Mouse (Mus musculus) kidney, embryonic 16.5 days (tissue): ENCODE measurements around the gene Gfap. TPM values are rescaled to one million over a fixed set of nuclear protein-coding genes. Genes with fewer than 3 reads are reported as not detected.

Experiments
- ATAC-seq: fragments of 200-750 bp; cut with Nextera tagmentation; 2 replicates; pipeline ENCODE4 v1.8.0; 2017; ENCODE audit warnings: moderate TSS enrichment; ENCODE audit not compliant: low FRiP score, low TSS enrichment
- H3K27ac ChIP-seq: fragments of 300-500 bp; sonication (generic); 2 replicates; pipeline ENCODE4 v1.5.1; 2014; ENCODE audit warnings: low read length
- H3K27me3 ChIP-seq: fragments of 300-500 bp; sonication (generic); 2 replicates; pipeline ENCODE4 v1.6.1; 2014; ENCODE audit warnings: low read length, control low read depth, mixed read lengths; ENCODE audit not compliant: insufficient read depth
- H3K36me3 ChIP-seq: fragments of 300-500 bp; sonication (generic); 2 replicates; pipeline ENCODE4 v1.6.1; 2014; ENCODE audit warnings: low read length, control low read depth, mixed read lengths; ENCODE audit not compliant: insufficient read depth
- H3K4me1 ChIP-seq: fragments of 300-500 bp; sonication (generic); 2 replicates; pipeline ENCODE4 v1.6.1; 2014; ENCODE audit warnings: low read length, control low read depth, mixed read lengths; ENCODE audit not compliant: insufficient read depth
- H3K4me2 ChIP-seq: fragments of 300-500 bp; sonication (generic); replicated peaks from 2 replicates; pipeline ENCODE4 v1.6.1; 2014; ENCODE audit warnings: low read depth, low read length
- H3K4me3 ChIP-seq: fragments of 300-500 bp; sonication (generic); 2 replicates; pipeline ENCODE4 v1.5.1; 2014; ENCODE audit warnings: mild to moderate bottlenecking, low read length
- H3K9ac ChIP-seq: fragments of 300-500 bp; sonication (generic); replicated peaks from 2 replicates; pipeline ENCODE4 v1.6.1; 2014; ENCODE audit warnings: low read length
- H3K9me3 ChIP-seq: fragments of 300-500 bp; sonication (generic); 2 replicates; pipeline ENCODE4 v1.6.1; 2016; ENCODE audit warnings: low read length, control low read depth
- WGBS: fragments of 180-500 bp; shearing (Covaris S2); extraction: QIAGEN DNeasy Blood & Tissue Kit; methylation state at CpG from one replicate; pipeline ENCODE4 v1.1.7; 2014; 5-methylcytosine and 5-hydroxymethylcytosine counted together
- polyA plus RNA-seq: library from polyadenylated mRNA; unstranded; fragments of >200 nt; fragmentation: Nextera tagmentation; extraction: Ambion mirVana; gene quantifications from 2 replicates; pipeline ENCODE4 v1.2.1, GENCODE M21; 2015

Gene Gfap
- polyA plus RNA-seq, 1 experiment from 2014 or later = 0.41 TPM

DNA sequence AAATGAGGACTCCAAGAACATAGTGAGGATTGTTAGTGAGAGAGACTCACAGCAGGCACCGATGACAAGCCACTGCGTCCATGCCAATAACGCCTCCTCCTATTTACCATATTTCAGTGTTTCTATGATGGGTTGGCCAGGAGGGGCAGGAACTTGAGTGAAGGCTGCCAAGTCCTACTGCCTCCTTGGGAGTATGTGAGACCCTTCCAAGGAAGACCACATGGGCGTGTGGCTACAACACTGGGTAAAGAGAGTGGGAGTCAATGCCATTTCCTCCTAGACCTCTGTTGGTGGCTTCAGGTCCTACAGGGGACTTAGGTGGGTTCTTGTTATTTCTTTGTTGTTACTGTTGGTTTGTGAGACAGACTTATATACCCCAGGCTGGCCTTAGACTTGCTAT is 487 bp upstream of the Gfap start:
- H3K4me3 ChIP-seq = no peak overlapping the region
- H3K4me2 ChIP-seq = no peak overlapping the region
- H3K9ac ChIP-seq = no peak overlapping the region
- WGBS = 58% methylated on average over 4 of the region's 4 CpGs
- peak; percentile 15; the same call in 1 of the 2 replicates for ATAC-seq
- H3K27ac ChIP-seq = no peak overlapping the region
- peaks cover 5% of the 10 kb centered on the region; the same call in 1 of the 2 replicates for H3K27me3 ChIP-seq
- peaks cover 10% of the 10 kb centered on the region for H3K36me3 ChIP-seq
- peaks cover 9% of the 10 kb centered on the region; the same call in 1 of the 2 replicates for H3K4me1 ChIP-seq
- H3K9me3 ChIP-seq = no peaks in the 10 kb centered on the region

DNA sequence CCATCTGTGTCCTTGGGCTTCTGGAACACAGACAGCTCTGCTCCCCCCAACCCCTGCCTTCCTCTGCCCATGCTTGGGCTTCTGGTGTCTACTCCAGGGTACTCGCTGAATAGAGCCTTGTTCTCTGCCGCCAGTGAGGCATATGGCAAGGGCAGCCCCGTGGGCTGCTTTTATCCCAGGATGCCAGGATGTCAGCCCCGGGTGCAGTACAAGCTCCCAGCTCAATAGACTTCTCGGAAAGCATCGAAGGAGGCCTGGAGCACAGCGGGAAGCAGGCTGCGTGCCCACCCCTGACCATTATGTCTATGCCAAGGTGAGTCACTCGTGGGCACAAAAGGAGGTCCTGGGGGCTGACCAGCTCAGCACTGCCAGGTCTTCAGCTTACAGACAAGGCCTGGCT is 2.3 kb downstream of the Gfap start:
- ATAC-seq = no peak
- no peak overlapping the region for H3K4me2 ChIP-seq
- no peaks in the 10 kb centered on the region for H3K36me3 ChIP-seq
- no peak overlapping the region for H3K27ac ChIP-seq
- H3K9me3 ChIP-seq = no peaks in the 10 kb centered on the region
- H3K4me1 ChIP-seq = 0 out of 2 replicates have a peak, but pooled peaks cover 6% of the 10 kb centered on the region
- H3K27me3 ChIP-seq = peaks cover 11% of the 10 kb centered on the region; the same call in 1 of the 2 replicates
- H3K4me3 ChIP-seq = no peak overlapping the region
- WGBS = 82% methylated on average over 9 of the region's 9 CpGs
- no peak overlapping the region for H3K9ac ChIP-seq

DNA sequence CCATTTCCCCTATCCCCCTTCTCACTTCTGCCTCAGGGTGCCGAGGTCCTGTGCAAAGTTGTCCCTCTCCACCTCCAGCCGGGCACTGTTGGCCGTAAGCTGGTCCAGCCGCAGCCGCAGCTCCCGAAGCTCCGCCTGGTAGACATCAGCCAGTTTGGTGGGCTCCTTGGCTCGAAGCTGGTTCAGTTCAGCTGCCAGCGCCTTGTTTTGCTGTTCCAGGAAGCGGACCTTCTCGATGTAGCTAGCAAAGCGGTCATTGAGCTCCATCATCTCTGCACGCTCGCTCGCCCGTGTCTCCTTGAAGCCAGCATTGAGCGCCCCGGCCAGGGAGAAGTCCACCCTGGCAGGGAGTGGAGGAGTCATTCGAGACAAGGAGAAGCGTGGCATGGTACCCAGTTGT is 4.1 kb downstream of the Gfap start:
- H3K27ac ChIP-seq = no peak overlapping the region
- no peak for ATAC-seq
- no peaks in the 10 kb centered on the region for H3K9me3 ChIP-seq
- H3K9ac ChIP-seq = no peak overlapping the region
- H3K4me2 ChIP-seq = no peak overlapping the region
- 56% methylated on average over 20 of the region's 20 CpGs for WGBS
- H3K36me3 ChIP-seq = no peaks in the 10 kb centered on the region
- no peak overlapping the region for H3K4me3 ChIP-seq
- H3K27me3 ChIP-seq = peaks cover 18% of the 10 kb centered on the region; the same call in 1 of the 2 replicates
- H3K4me1 ChIP-seq = 0 out of 2 replicates have a peak, but pooled peaks cover 6% of the 10 kb centered on the region

DNA sequence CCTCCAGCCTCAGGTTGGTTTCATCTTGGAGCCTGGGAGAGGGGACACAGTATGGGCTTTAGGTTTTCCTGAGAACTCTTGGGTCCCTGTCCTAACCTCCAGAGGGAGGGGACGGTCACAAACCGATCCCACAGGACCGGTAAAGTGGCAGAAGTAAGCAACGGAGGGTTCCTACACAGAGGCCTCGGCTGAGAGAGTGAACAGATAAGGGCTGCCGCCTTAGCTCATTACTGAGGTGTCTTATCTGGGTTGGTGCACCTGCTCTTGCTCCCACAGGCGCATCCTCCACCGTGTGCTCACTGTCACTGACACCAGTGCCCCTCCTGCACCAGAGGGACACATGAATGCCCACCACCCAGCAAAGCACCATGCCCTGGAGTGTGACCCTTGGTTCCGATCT is 4.9 kb downstream of the Gfap start:
- ATAC-seq = no peak
- H3K9me3 ChIP-seq = no peaks in the 10 kb centered on the region
- H3K36me3 ChIP-seq = no peaks in the 10 kb centered on the region
- no peak overlapping the region for H3K4me2 ChIP-seq
- H3K27ac ChIP-seq = no peak overlapping the region
- H3K4me3 ChIP-seq = no peak overlapping the region
- 74% methylated on average over 9 of the region's 9 CpGs for WGBS
- H3K9ac ChIP-seq = no peak overlapping the region
- H3K4me1 ChIP-seq = 0 out of 2 replicates have a peak, but pooled peaks cover 6% of the 10 kb centered on the region
- H3K27me3 ChIP-seq = peaks cover 19% of the 10 kb centered on the region; the same call in 1 of the 2 replicates

DNA sequence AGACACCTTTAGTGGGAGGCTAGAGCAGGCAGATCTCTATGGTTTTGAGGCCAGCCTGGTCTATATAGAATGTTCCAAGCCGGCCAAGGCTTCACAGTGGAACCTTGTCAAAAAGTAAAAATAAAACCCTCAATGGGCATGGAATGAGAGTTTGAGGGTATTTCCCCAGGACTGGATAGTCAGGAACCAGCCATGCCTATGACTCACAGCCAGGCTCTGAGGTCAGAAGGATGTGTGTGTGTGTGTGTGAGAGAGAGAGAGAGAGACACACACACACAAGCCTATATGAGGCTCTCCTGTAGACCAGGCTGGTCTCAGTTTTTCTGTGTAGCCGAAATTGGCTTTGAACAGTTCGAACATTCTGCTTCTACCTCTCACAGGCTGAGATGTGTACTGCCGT is 6.0 kb downstream of the Gfap start:
- Histone ChIP-seq H3K27ac (no peak overlapping the region), H3K36me3 (no peaks in the 10 kb centered on the region), H3K4me1 (0 out of 2 replicates have a peak, but pooled peaks cover 6% of the 10 kb centered on the region), H3K9ac (no peak overlapping the region), H3K9me3 (no peaks in the 10 kb centered on the region), H3K4me2 (no peak overlapping the region), H3K27me3 (peaks cover 19% of the 10 kb centered on the region; the same call in 1 of the 2 replicates), H3K4me3 (no peak overlapping the region)
- WGBS = 89% methylated on average over 4 of the region's 4 CpGs
- ATAC-seq = no peak

DNA sequence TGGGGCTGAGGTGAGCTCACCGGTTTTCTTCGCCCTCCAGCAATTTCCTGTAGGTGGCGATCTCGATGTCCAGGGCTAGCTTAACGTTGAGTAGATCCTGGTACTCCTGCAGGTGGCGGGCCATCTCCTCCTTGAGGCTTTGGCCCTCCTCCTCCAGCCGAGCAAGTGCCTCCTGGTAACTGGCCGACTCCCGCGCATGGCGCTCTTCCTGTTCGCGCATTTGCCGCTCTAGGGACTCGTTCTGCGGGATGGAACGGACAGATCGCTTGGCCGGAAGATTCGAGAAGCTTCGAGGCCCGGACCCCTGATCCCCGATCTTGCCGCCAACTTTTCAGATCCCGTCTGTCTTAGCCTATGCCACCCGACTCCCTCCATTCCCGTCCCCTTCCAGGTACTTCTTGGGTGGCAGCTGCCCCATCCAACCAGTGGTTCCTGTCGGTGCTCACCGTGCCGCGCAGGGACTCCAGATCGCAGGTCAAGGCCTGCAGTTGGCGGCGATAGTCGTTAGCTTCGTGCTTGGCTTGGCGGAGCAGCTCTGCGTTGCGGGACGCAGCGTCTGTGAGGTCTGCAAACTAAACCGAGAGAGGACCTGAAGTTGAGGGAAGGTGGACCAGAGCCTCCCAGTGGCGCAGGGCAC is 7.6 kb downstream of the Gfap start:
- Histone ChIP-seq H3K27me3 (peaks cover 19% of the 10 kb centered on the region; the same call in 1 of the 2 replicates), H3K4me1 (0 out of 2 replicates have a peak, but pooled peaks cover 6% of the 10 kb centered on the region), H3K9me3 (no peaks in the 10 kb centered on the region), H3K4me2 (peak overlapping the region; percentile 81), H3K27ac (no peak overlapping the region), H3K36me3 (no peaks in the 10 kb centered on the region), H3K9ac (peak overlapping the region; percentile 72), H3K4me3 (peak overlapping the region; percentile 47)
- 3% methylated on average over 43 of the region's 43 CpGs for WGBS
- ATAC-seq = peak; percentile 90

DNA sequence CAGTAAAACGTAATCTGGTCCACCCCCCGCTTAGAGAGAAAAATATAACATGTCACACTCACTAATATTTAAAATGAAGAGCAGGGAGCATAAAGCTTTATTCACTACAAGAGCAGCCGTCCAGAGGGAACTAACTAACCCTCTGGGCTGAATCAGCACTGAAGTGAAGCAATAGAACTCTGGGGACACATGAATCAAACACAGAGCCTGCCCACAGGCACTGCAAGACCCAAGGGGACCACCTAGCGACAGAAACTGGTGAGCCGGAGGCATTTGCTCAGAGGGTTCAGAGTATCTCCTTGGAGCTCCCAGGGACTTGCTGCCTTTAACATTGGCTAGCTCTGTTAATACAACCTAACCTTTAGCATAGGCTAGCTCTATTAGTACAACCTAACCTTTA is 10.6 kb downstream of the Gfap start:
- peaks cover 9% of the 10 kb centered on the region; the same call in 1 of the 2 replicates for H3K27me3 ChIP-seq
- H3K36me3 ChIP-seq = no peaks in the 10 kb centered on the region

DNA sequence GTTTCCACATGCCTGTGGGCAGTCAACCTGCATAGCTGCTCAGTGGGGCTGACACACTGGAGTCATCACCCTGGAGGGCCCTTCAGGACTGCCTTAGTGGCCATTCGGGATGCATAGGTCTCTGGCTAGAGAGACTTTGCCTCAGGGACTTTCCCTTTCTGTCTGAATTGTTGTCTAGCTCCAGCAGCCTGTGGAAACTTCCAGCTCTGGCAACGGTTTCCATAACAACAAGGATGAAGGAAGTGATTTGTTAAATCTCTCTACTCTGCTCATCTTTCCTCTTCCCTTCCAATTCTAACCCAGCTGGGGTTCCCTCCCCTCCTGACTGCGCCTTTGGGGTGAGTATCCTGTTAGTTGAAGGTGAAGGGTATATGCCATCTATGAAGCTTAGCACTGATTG is 12.6 kb downstream of the Gfap start:
- Histone ChIP-seq H3K9me3 (no peaks in the 10 kb centered on the region), H3K9ac (no peak overlapping the region), H3K27ac (no peak overlapping the region), H3K4me3 (no peak overlapping the region), H3K36me3 (no peaks in the 10 kb centered on the region), H3K4me2 (no peak overlapping the region), H3K27me3 (peaks cover 6% of the 10 kb centered on the region; the same call in 1 of the 2 replicates), H3K4me1 (no peaks in the 10 kb centered on the region)
- 62% methylated on average over 3 of the region's 3 CpGs for WGBS
- ATAC-seq = no peak

More for the DNA sequence above, 10.6 kb downstream of the Gfap start:
- no peak for ATAC-seq
- Histone ChIP-seq H3K4me1 (no peaks in the 10 kb centered on the region), H3K9me3 (no peaks in the 10 kb centered on the region), H3K27ac (no peak overlapping the region), H3K4me2 (no peak overlapping the region), H3K9ac (no peak overlapping the region), H3K4me3 (no peak overlapping the region)
- 60% methylated on average over 5 of the region's 5 CpGs for WGBS

DNA sequence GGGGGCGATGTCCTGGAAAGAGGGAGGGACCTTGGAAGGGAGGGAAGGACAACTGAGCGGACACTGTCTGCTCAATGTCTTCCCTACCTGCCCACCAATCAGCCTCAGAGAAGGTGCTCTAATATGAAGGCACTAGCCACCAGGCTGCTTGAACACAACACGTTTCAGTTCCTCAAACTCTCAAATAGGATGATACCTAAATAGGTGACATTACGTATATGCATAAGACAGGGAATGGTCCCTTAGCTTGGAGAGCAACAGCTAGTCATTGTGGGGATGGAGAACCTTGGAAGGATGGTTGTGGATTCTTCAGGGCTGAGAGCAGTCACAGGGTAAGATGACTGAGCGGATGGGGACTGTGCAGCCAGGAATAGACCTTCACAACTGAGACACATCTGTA is 13.3 kb downstream of the Gfap start:
- Histone ChIP-seq H3K4me2 (no peak overlapping the region), H3K4me1 (no peaks in the 10 kb centered on the region), H3K36me3 (no peaks in the 10 kb centered on the region), H3K27ac (no peak overlapping the region), H3K4me3 (no peak overlapping the region), H3K9ac (no peak overlapping the region), H3K27me3 (peaks cover 3% of the 10 kb centered on the region; the same call in 1 of the 2 replicates), H3K9me3 (no peaks in the 10 kb centered on the region)
- 84% methylated on average over 5 of the region's 5 CpGs for WGBS
- no peak for ATAC-seq

DNA sequence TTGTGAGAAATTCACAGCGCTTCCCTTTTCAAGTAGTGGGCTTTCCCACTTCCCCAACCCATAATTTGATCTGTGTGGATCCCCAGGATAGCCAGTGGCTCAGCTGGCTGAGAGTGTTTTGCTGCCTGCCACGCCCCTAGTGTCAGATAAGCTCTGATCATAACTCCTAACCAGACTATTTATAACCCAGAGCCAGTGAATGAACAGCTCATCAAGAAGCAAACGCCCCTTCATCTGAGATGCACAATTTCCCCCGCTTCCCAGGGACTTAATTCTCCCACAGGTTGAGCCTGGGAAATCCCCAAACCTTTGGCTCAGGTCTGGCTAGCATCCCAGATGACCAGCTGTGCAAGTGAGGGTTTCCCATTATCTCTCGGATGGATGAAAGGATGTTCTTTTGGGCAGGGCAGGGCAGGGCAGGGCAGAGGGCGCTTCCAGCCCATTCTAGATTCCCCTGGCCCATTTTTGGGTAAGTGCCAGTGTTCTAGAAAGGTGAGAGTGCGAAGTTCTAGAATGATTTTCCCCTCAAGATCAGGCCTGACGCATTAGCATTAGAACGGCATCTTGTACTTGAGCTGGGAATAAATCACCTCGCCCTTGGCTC is 16.0 kb downstream of the Gfap start, which contains the start of gene Fam187a:
Fam187a (plus strand) TSS at position 554 of the 604 bp plus-strand sequence.
- no peaks in the 10 kb centered on the region for H3K36me3 ChIP-seq

More for the DNA sequence above, 16.0 kb downstream of the Gfap start, which contains the start of gene Fam187a:
- Histone ChIP-seq H3K4me2 (no peak within 1 kb of the TSS), H3K9me3 (no peaks in the 10 kb centered on the region), H3K27me3 (no peaks in the 10 kb centered on the region), H3K4me3 (no peak within 1 kb of the TSS), H3K4me1 (peaks cover 11% of the 10 kb centered on the region), H3K9ac (no peak within 1 kb of the TSS), H3K27ac (no peak within 1 kb of the TSS)
- ATAC-seq = no peak
- WGBS = 53% methylated on average over 10 of the region's 10 CpGs
